In genomic region chr13:15602677-15603221, GRCm38 (mm10) we compare ENCODE assay signal across 9 mouse cellular contexts.
DNase-seq lines count a peak whose midpoint lies in the region; ATAC-seq and TF ChIP-seq lines count a peak whose summit lies in the region.
"Had no signal": no experiment of that assay in that cellular context is flagged by ENCODE, and none has a peak within 500 bp of the region (broad histone marks: within the 10 kb centered on the region; RNA-seq: fewer than 3 reads in every experiment).

No protein-coding gene starts in this region.

- H3K9ac ChIP-seq in intestine, embryonic 14.5 days (ENCODE audit: low read length): no peak overlapping the region
- H3K9ac ChIP-seq in intestine, postnatal 0 days (ENCODE audit: low read depth, low read length): no peak overlapping the region
- no peak overlapping the region for H3K9ac ChIP-seq in embryonic facial prominence, embryonic 14.5 days (ENCODE audit: low read depth, low read length)
- no peak overlapping the region for H3K9ac ChIP-seq in intestine, embryonic 16.5 days (ENCODE audit: low read depth, low read length)
- H3K9ac ChIP-seq in midbrain, embryonic 14.5 days (replicated peaks; ENCODE audit: low read length): no peak overlapping the region
- H3K9ac ChIP-seq: heart, embryonic 15.5 days had no signal

- DNase-seq in intestine, embryonic 14.5 days (ENCODE audit: low spot score): peak; percentile 48
- DNase-seq in embryonic facial prominence, embryonic 14.5 days (ENCODE audit: low spot score): no peak
- peak; percentile 65 for DNase-seq in midbrain, embryonic 14.5 days
- DNase-seq in left cerebral cortex, adult 8-10 months (ENCODE audit: low spot score in 2 of 2): no peak
- DNase-seq in spleen, adult 12 weeks (ENCODE audit: low spot score): no peak
- no peak for DNase-seq in cerebellum, postnatal 4 days (ENCODE audit: low spot score in 2 of 2)

- TF ChIP-seq CTCF in intestine, postnatal 0 days (IDR thresholded peaks at IDR 0.05; ENCODE audit: low read depth): no peak

- H3K27me3 ChIP-seq in intestine, embryonic 14.5 days (replicated peaks; ENCODE audit: control insufficient read depth, insufficient read depth, low read length): no peaks in the 10 kb centered on the region
- H3K27me3 ChIP-seq in intestine, postnatal 0 days (replicated peaks; ENCODE audit: control insufficient read depth, insufficient read depth, low read length): no peaks in the 10 kb centered on the region
- no peaks in the 10 kb centered on the region for H3K27me3 ChIP-seq in embryonic facial prominence, embryonic 14.5 days (replicated peaks; ENCODE audit: control insufficient read depth, insufficient read depth, low read length)
- H3K27me3 ChIP-seq in intestine, embryonic 16.5 days (replicated peaks; ENCODE audit: control insufficient read depth, insufficient read depth, low read length): no peaks in the 10 kb centered on the region
- no peaks in the 10 kb centered on the region for H3K27me3 ChIP-seq in midbrain, embryonic 14.5 days (ENCODE audit: control insufficient read depth, insufficient read depth, low read length)

- no peak overlapping the region for H3K4me3 ChIP-seq in intestine, embryonic 14.5 days (ENCODE audit: low read depth, low read length)
- H3K4me3 ChIP-seq in intestine, postnatal 0 days (ENCODE audit: low read depth, low read length): no peak overlapping the region
- no peak overlapping the region for H3K4me3 ChIP-seq in embryonic facial prominence, embryonic 14.5 days (ENCODE audit: low read depth, low read length)
- H3K4me3 ChIP-seq in intestine, embryonic 16.5 days (ENCODE audit: low read length): no peak overlapping the region
- no peak overlapping the region for H3K4me3 ChIP-seq in midbrain, embryonic 14.5 days (replicated peaks; ENCODE audit: low read depth, low read length)
- H3K4me3 ChIP-seq: heart, embryonic 15.5 days had no signal

- H3K4me2 ChIP-seq in intestine, embryonic 14.5 days (ENCODE audit: low read length): no peak overlapping the region
- no peak overlapping the region for H3K4me2 ChIP-seq in intestine, postnatal 0 days (replicated peaks; ENCODE audit: low read depth)
- H3K4me2 ChIP-seq in embryonic facial prominence, embryonic 14.5 days (ENCODE audit: low read depth, low read length): no peak overlapping the region
- no peak overlapping the region for H3K4me2 ChIP-seq in intestine, embryonic 16.5 days (ENCODE audit: low read depth, low read length)
- H3K4me2 ChIP-seq in midbrain, embryonic 14.5 days (ENCODE audit: low read length): no peak overlapping the region
- H3K4me2 ChIP-seq: heart, embryonic 15.5 days had no signal

- ATAC-seq in intestine, embryonic 14.5 days (replicated peaks; ENCODE audit: low FRiP score, low TSS enrichment, low read depth): no peak
- no peak for ATAC-seq in intestine, postnatal 0 days
- ATAC-seq in embryonic facial prominence, embryonic 14.5 days (ENCODE audit: low read depth): peak; percentile 68
- peak; percentile 58; the same call in 1 of the 2 replicates for ATAC-seq in intestine, embryonic 16.5 days
- no peak; the same call in 1 of the 2 replicates for ATAC-seq in midbrain, embryonic 14.5 days (ENCODE audit: low FRiP score, low TSS enrichment)

- H3K36me3 ChIP-seq in intestine, embryonic 14.5 days (ENCODE audit: control insufficient read depth, insufficient read depth, low read length): no peaks in the 10 kb centered on the region
- H3K36me3 ChIP-seq in intestine, postnatal 0 days (ENCODE audit: control insufficient read depth, insufficient read depth): no peaks in the 10 kb centered on the region
- H3K36me3 ChIP-seq in embryonic facial prominence, embryonic 14.5 days (ENCODE audit: control insufficient read depth, insufficient read depth, low read length): 0 out of 2 replicates have a peak, but pooled peaks cover 4% of the 10 kb centered on the region
- no peaks in the 10 kb centered on the region for H3K36me3 ChIP-seq in intestine, embryonic 16.5 days (ENCODE audit: control insufficient read depth, insufficient read depth, low read length)
- no peaks in the 10 kb centered on the region for H3K36me3 ChIP-seq in midbrain, embryonic 14.5 days (ENCODE audit: control insufficient read depth, insufficient read depth, low read length)
- H3K36me3 ChIP-seq: heart, embryonic 15.5 days had no signal

- peaks cover 5% of the 10 kb centered on the region for H3K4me1 ChIP-seq in intestine, embryonic 14.5 days (replicated peaks; ENCODE audit: control insufficient read depth, insufficient read depth, low read length)
- H3K4me1 ChIP-seq in intestine, postnatal 0 days (replicated peaks; ENCODE audit: control insufficient read depth, insufficient read depth, low read length): no peaks in the 10 kb centered on the region
- peaks cover 14% of the 10 kb centered on the region for H3K4me1 ChIP-seq in embryonic facial prominence, embryonic 14.5 days (ENCODE audit: control insufficient read depth, insufficient read depth, low read length)
- H3K4me1 ChIP-seq in intestine, embryonic 16.5 days (ENCODE audit: control insufficient read depth, insufficient read depth, low read length): 0 out of 2 replicates have a peak, but pooled peaks cover 7% of the 10 kb centered on the region
- peaks cover 21% of the 10 kb centered on the region for H3K4me1 ChIP-seq in midbrain, embryonic 14.5 days (ENCODE audit: control insufficient read depth, insufficient read depth, low read length)

- WGBS in intestine, embryonic 14.5 days: 16% methylated on average over 4 of the region's 4 CpGs
- WGBS in intestine, postnatal 0 days: 8% methylated on average over 4 of the region's 4 CpGs
- WGBS in embryonic facial prominence, embryonic 14.5 days: 14% methylated on average over 4 of the region's 4 CpGs
- WGBS in intestine, embryonic 16.5 days: 11% methylated on average over 4 of the region's 4 CpGs
- WGBS in midbrain, embryonic 14.5 days: under 1% methylated on average over 4 of the region's 4 CpGs

- no peak overlapping the region for H3K27ac ChIP-seq in intestine, embryonic 14.5 days (ENCODE audit: low read depth)
- no peak overlapping the region for H3K27ac ChIP-seq in intestine, postnatal 0 days (ENCODE audit: low read depth, low read length)
- H3K27ac ChIP-seq in embryonic facial prominence, embryonic 14.5 days (replicated peaks; ENCODE audit: low read depth, low read length): 0 out of 2 replicates have a peak overlapping the region, but pooled peaks have one; percentile 11
- H3K27ac ChIP-seq in intestine, embryonic 16.5 days (ENCODE audit: low read length): no peak overlapping the region
- H3K27ac ChIP-seq in midbrain, embryonic 14.5 days (replicated peaks; ENCODE audit: low read depth, low read length): peak overlapping the region; percentile 14; the same call in 1 of the 2 replicates
- H3K27ac ChIP-seq: heart, embryonic 15.5 days had no signal

- no peaks in the 10 kb centered on the region for H3K9me3 ChIP-seq in intestine, embryonic 14.5 days (ENCODE audit: control insufficient read depth, low read length)
- H3K9me3 ChIP-seq in intestine, postnatal 0 days (ENCODE audit: control insufficient read depth): no peaks in the 10 kb centered on the region
- no peaks in the 10 kb centered on the region for H3K9me3 ChIP-seq in embryonic facial prominence, embryonic 14.5 days (ENCODE audit: control insufficient read depth, low read length)
- H3K9me3 ChIP-seq in intestine, embryonic 16.5 days (ENCODE audit: control insufficient read depth, low read length): no peaks in the 10 kb centered on the region
- no peaks in the 10 kb centered on the region for H3K9me3 ChIP-seq in midbrain, embryonic 14.5 days (ENCODE audit: control insufficient read depth, low read length)
- H3K9me3 ChIP-seq: heart, embryonic 15.5 days had no signal

Comparison
In these comparisons a context has a peak if more than half of its experiments do, and no peak if none do; other contexts are left out.
1. ATAC-seq: peak in embryonic facial prominence, embryonic 14.5 days (single experiment) and intestine, embryonic 16.5 days (single experiment); none in intestine, embryonic 14.5 days (single experiment), intestine, postnatal 0 days (single experiment) and midbrain, embryonic 14.5 days (single experiment).
2. DNase-seq: peak in intestine, embryonic 14.5 days (single experiment) and midbrain, embryonic 14.5 days (single experiment); none in embryonic facial prominence, embryonic 14.5 days (single experiment), left cerebral cortex, adult 8-10 months (0 of 2), spleen, adult 12 weeks (single experiment) and cerebellum, postnatal 4 days (0 of 2).
3. H3K27ac ChIP-seq: peak in embryonic facial prominence, embryonic 14.5 days (single experiment) and midbrain, embryonic 14.5 days (single experiment); none in intestine, embryonic 14.5 days (single experiment), intestine, postnatal 0 days (single experiment) and intestine, embryonic 16.5 days (single experiment).